Mouse (Mus musculus) lung, adult 2 months (tissue): ENCODE measurements at regions not wholly inside any gene's neighbourhood (a gene's known extent, or its start where the extent isn't known, plus 50 kb on each side); places are given as distances from the start of the nearest gene placed in this dataset.

Source experiments
- CTCF ChIP-seq: fragments of 200-500 bp; IDR thresholded peaks from 2 replicates; pipeline ENCODE4 v1.5.1; 2011; ENCODE audit warnings: mild to moderate bottlenecking, low read length, control low read depth; ENCODE audit not compliant: insufficient read depth
- POLR2A ChIP-seq: fragments of 200-500 bp; IDR thresholded peaks from 2 replicates; pipeline ENCODE4 v1.6.1; 2011; ENCODE audit warnings: low read depth, mild to moderate bottlenecking, control low read depth, low read length, borderline replicate concordance; ENCODE audit errors: extremely low read depth

DNA sequence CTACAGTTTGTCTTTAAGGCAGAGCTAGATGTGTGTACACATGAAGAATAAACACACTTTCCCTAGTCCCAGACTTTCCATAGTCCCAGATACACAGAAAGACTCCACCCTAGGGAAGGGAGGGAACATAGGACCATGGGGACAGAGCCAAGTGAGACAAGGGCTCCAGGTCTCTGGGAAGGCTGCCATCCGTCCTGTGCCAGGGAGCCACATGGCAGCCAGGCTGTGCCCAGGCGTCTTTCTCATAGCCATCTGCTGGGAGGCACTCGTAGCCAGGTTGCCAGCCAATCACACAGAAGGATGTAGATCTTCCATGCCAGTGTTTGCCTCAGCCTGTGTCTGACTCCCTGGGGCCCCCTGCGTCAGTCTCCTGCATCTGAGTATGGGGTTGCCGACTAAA lies 242.7 kb upstream of the Prok2 start:
- TF ChIP-seq POLR2A (no peak), CTCF (no peak)
